ENCODE assay signal across 11 mouse cellular contexts in the genomic region with DNA sequence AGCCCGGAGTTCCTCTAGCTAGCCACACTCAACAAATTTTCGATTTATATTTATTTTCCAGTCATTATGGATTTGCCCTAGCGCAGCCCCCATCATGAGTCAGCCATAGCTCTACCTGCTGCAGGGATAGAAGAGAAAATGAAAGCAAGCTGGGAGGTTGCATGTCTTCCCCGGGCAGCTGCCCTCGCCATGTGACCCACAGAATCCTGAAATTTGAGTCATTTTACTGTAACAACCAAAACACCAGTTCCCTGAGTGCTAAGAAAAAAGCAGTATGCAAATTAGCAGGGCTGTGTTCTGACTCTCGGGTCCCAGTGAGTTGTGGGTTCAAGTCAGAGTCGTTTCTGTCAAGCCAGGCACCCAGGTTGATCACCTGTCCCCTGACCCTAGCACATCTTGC. TPM values are rescaled to one million over a fixed set of nuclear protein-coding genes. Genes with fewer than 3 reads are reported as not detected.
DNase-seq lines count a peak whose midpoint lies in the region; ATAC-seq and TF ChIP-seq lines count a peak whose summit lies in the region.
"Had no signal": no experiment of that assay in that cellular context is flagged by ENCODE, and none has a peak within 500 bp of the region (broad histone marks: within the 10 kb centered on the region; RNA-seq: fewer than 3 reads in every experiment).

No protein-coding gene starts in this region.

- H3K27ac ChIP-seq in heart, embryonic 12.5 days (ENCODE audit: poor library complexity, severe bottlenecking): peak overlapping the region; percentile 20; the same call in 1 of the 2 replicates
- H3K27ac ChIP-seq in spleen, adult 2 months (ENCODE audit: insufficient read depth, low read length): 0 out of 2 replicates have a peak overlapping the region, but pooled peaks have one; percentile 0
- H3K27ac ChIP-seq in heart, postnatal 0 days (ENCODE audit: low read depth): peak overlapping the region; percentile 74
- peak overlapping the region; percentile 2; the same call in 1 of the 2 replicates for H3K27ac ChIP-seq in stomach, embryonic 16.5 days (ENCODE audit: low read length)
- H3K27ac ChIP-seq: midbrain, embryonic 12.5 days had no signal

- WGBS in heart, embryonic 12.5 days: 81% methylated on average over 7 of the region's 7 CpGs
- WGBS in spleen, adult 2 months: 43% methylated on average over 7 of the region's 7 CpGs
- WGBS in heart, postnatal 0 days: 77% methylated on average over 7 of the region's 7 CpGs
- 79% methylated on average over 7 of the region's 7 CpGs for WGBS in stomach, embryonic 16.5 days

- H3K4me3 ChIP-seq in heart, embryonic 12.5 days: no peak overlapping the region
- no peak overlapping the region for H3K4me3 ChIP-seq in spleen, adult 2 months (ENCODE audit: extremely low read depth, insufficient read depth, insufficient read length)
- no peak overlapping the region for H3K4me3 ChIP-seq in heart, postnatal 0 days (ENCODE audit: low read depth, low read length)
- H3K4me3 ChIP-seq in stomach, embryonic 16.5 days (replicated peaks; ENCODE audit: low read length): no peak overlapping the region
- H3K4me3 ChIP-seq: midbrain, embryonic 12.5 days had no signal

- TF ChIP-seq EP300 in heart, postnatal 0 days (IDR thresholded peaks at IDR 0.05; ENCODE audit: low read depth): no peak

- TF ChIP-seq POLR2A in spleen, adult 2 months (IDR thresholded peaks at IDR 0.05; ENCODE audit: low read depth, low read length): no peak

- H3K4me1 ChIP-seq in heart, embryonic 12.5 days (replicated peaks): peaks cover 91% of the 10 kb centered on the region
- H3K4me1 ChIP-seq in spleen, adult 2 months (ENCODE audit: control insufficient read depth, insufficient read depth, insufficient read length): peaks cover 80% of the 10 kb centered on the region
- peaks cover 48% of the 10 kb centered on the region for H3K4me1 ChIP-seq in heart, postnatal 0 days (ENCODE audit: control insufficient read depth, insufficient read depth)
- H3K4me1 ChIP-seq in stomach, embryonic 16.5 days (ENCODE audit: control insufficient read depth, insufficient read depth, low read length): peaks cover 45% of the 10 kb centered on the region

- no peak for DNase-seq in heart, adult 9 months (ENCODE audit: low spot score in 2 of 2)
- no peak for DNase-seq in spleen, adult 2 months (ENCODE audit: low read depth in 1 of 2, low spot score in 2 of 2)
- no peak for DNase-seq in spleen, postnatal 4 days (ENCODE audit: low spot score in 2 of 2)
- DNase-seq in heart, postnatal 0 days (ENCODE audit: low spot score): no peak
- no peak for DNase-seq in adrenal gland, adult 2 months
- DNase-seq in spleen, adult 18-20 months: no peak

- no peak overlapping the region for H3K4me2 ChIP-seq in heart, embryonic 12.5 days
- no peak overlapping the region for H3K4me2 ChIP-seq in heart, postnatal 0 days (ENCODE audit: low read depth, low read length)
- no peak overlapping the region for H3K4me2 ChIP-seq in stomach, embryonic 16.5 days (ENCODE audit: low read depth, low read length)
- H3K4me2 ChIP-seq: midbrain, embryonic 12.5 days had no signal

- H3K9ac ChIP-seq in heart, embryonic 12.5 days: no peak overlapping the region
- H3K9ac ChIP-seq in heart, postnatal 0 days (replicated peaks; ENCODE audit: low read depth, low read length): no peak overlapping the region
- no peak overlapping the region for H3K9ac ChIP-seq in stomach, embryonic 16.5 days (ENCODE audit: low read length)
- H3K9ac ChIP-seq: midbrain, embryonic 12.5 days had no signal

- ATAC-seq in heart, embryonic 12.5 days (ENCODE audit: insufficient number of reproducible peaks, low FRiP score): no peak
- ATAC-seq in heart, postnatal 0 days (ENCODE audit: insufficient read depth, low read depth): no peak
- no peak for ATAC-seq in stomach, embryonic 16.5 days (ENCODE audit: insufficient read depth, low FRiP score)
- ATAC-seq: forebrain, embryonic 16.5 days had no signal

- H3K9me3 ChIP-seq in heart, embryonic 12.5 days (replicated peaks): no peaks in the 10 kb centered on the region
- no peaks in the 10 kb centered on the region for H3K9me3 ChIP-seq in heart, postnatal 0 days (replicated peaks; ENCODE audit: control insufficient read depth, low read length)
- no peaks in the 10 kb centered on the region for H3K9me3 ChIP-seq in stomach, embryonic 16.5 days (replicated peaks; ENCODE audit: control insufficient read depth, low read length)
- H3K9me3 ChIP-seq: midbrain, embryonic 12.5 days had no signal

- H3K27me3 ChIP-seq in heart, embryonic 12.5 days (replicated peaks): no peaks in the 10 kb centered on the region
- H3K27me3 ChIP-seq in spleen, adult 2 months (ENCODE audit: control insufficient read depth, insufficient read depth, low read length): no peaks in the 10 kb centered on the region
- no peaks in the 10 kb centered on the region for H3K27me3 ChIP-seq in heart, postnatal 0 days (ENCODE audit: control insufficient read depth, insufficient read depth, low read length)
- H3K27me3 ChIP-seq in stomach, embryonic 16.5 days (ENCODE audit: control insufficient read depth, insufficient read depth, low read length): no peaks in the 10 kb centered on the region
- H3K27me3 ChIP-seq: midbrain, embryonic 12.5 days had no signal

- no peak for TF ChIP-seq CTCF in spleen, adult 2 months (IDR thresholded peaks at IDR 0.05; ENCODE audit: extremely low read depth, insufficient read depth, insufficient read length, insufficient replicate concordance)
- TF ChIP-seq CTCF in heart, postnatal 0 days (IDR thresholded peaks at IDR 0.05; ENCODE audit: low read depth): no peak

- no peaks in the 10 kb centered on the region for H3K36me3 ChIP-seq in heart, embryonic 12.5 days
- H3K36me3 ChIP-seq in spleen, adult 2 months (ENCODE audit: control insufficient read depth, insufficient read depth, low read length): no peaks in the 10 kb centered on the region
- H3K36me3 ChIP-seq in heart, postnatal 0 days (replicated peaks; ENCODE audit: control insufficient read depth, insufficient read depth, low read length): no peaks in the 10 kb centered on the region
- H3K36me3 ChIP-seq in stomach, embryonic 16.5 days (ENCODE audit: control insufficient read depth, insufficient read depth, low read length): no peaks in the 10 kb centered on the region
- H3K36me3 ChIP-seq: midbrain, embryonic 12.5 days had no signal

RNA-seq across cellular contexts. Expression of a gene that starts 15.6 kb away (rescaled TPM):
- 46.5 and 47.1 TPM in 2 replicates for polyA plus RNA-seq in heart, embryonic 12.5 days (2016; fragmentation: Nextera tagmentation; extraction: Ambion mirVana)
- 20.1 and 21.6 TPM in 2 replicates for polyA plus RNA-seq in spleen, adult 2 months (2012; rRNA removed)
- total RNA-seq in heart, postnatal 0 days (2014; rRNA removed; ENCODE audit: low replicate concordance): 14.8 and 37.1 TPM in 2 replicates
- polyA plus RNA-seq in heart, postnatal 0 days (2015; fragmentation: Nextera tagmentation; extraction: Ambion mirVana): 16.0 and 16.4 TPM in 2 replicates
- 28.1 and 28.9 TPM in 2 replicates for polyA plus RNA-seq in stomach, embryonic 16.5 days (2015; fragmentation: Nextera tagmentation; extraction: Ambion mirVana)
- 10 to 100 TPM; 11.4 to 12.1 TPM for total RNA-seq in adrenal gland, adult 2 months (2021)
- polyA plus RNA-seq in adrenal gland, adult 2 months (2012; rRNA removed): 3.3 and 4.5 TPM in 2 replicates

RNA-seq across cellular contexts. Expression of a gene that starts 50.5 kb away (rescaled TPM):
- not detected in 2 replicates for polyA plus RNA-seq in heart, embryonic 12.5 days (2016; fragmentation: Nextera tagmentation; extraction: Ambion mirVana)
- polyA plus RNA-seq in spleen, adult 2 months (2012; rRNA removed): not detected in 2 replicates
- total RNA-seq in heart, postnatal 0 days (2014; rRNA removed; ENCODE audit: low replicate concordance): not detected in 2 replicates
- not detected in 2 replicates for polyA plus RNA-seq in heart, postnatal 0 days (2015; fragmentation: Nextera tagmentation; extraction: Ambion mirVana)
- polyA plus RNA-seq in stomach, embryonic 16.5 days (2015; fragmentation: Nextera tagmentation; extraction: Ambion mirVana): not detected in 2 replicates
- not detected for total RNA-seq in adrenal gland, adult 2 months (2021)
- polyA plus RNA-seq in adrenal gland, adult 2 months (2012; rRNA removed): not detected in 2 replicates
- total RNA-seq: common myeloid progenitor, adult 5-6 weeks had no signal
- polyA plus RNA-seq: forebrain, embryonic 16.5 days; midbrain, embryonic 12.5 days had no signal

Comparison
In these comparisons a context has a peak if more than half of its experiments do, and no peak if none do; other contexts are left out.
1. H3K27ac ChIP-seq: peak in every context shown above with its lines; median percentile 74 in heart, postnatal 0 days; 20 in heart, embryonic 12.5 days; 2 in stomach, embryonic 16.5 days; 0 in spleen, adult 2 months.